Mouse (Mus musculus): ENCODE measurements around the gene Bpi. TPM values are rescaled to one million over a fixed set of nuclear protein-coding genes. Genes with fewer than 3 reads are reported as not detected.

The Bpi gene
- polyA plus RNA-seq, 1 experiment from 2014 or later: not detected

GRCm38 (mm10) chr2:158228670-158229502 lies 29.0 kb upstream of the Bpi start, which contains the start of gene D630003M21Rik:
Gene D630003M21Rik, minus strand, starts transcription at chr2:158229222.
- Histone ChIP-seq H3K36me3 (ENCODE audit: poor library complexity, severe bottlenecking) (no peaks in the 10 kb centered on the region), H3K4me3 (peak within 1 kb of the TSS; percentile 45), H3K4me2 (peak within 1 kb of the TSS; percentile 78), H3K27me3 (no peaks in the 10 kb centered on the region), H3K9ac (peak within 1 kb of the TSS; percentile 73), H3K27ac (no peak within 1 kb of the TSS; the same call in 1 of the 2 replicates), H3K4me1 (peaks cover 16% of the 10 kb centered on the region), H3K9me3 (replicated peaks) (no peaks in the 10 kb centered on the region)
- ATAC-seq: peak; percentile 89
- under 1% methylated on average over 31 of the region's 55 CpGs for WGBS

GRCm38 (mm10) chr2:158229503-158229892 lies 28.4 kb upstream of the Bpi start:
- no peak overlapping the region for H3K27ac ChIP-seq
- peak overlapping the region; percentile 78 for H3K4me2 ChIP-seq
- H3K27me3 ChIP-seq: no peaks in the 10 kb centered on the region
- peak; percentile 14 for ATAC-seq
- H3K4me3 ChIP-seq: peak overlapping the region; percentile 45
- H3K4me1 ChIP-seq: peaks cover 16% of the 10 kb centered on the region
- H3K9me3 ChIP-seq (replicated peaks): no peaks in the 10 kb centered on the region
- H3K9ac ChIP-seq: peak overlapping the region; percentile 73
- no peaks in the 10 kb centered on the region for H3K36me3 ChIP-seq (ENCODE audit: poor library complexity, severe bottlenecking)
- WGBS: 28% methylated on average over 7 of the region's 7 CpGs

- H3K27me3 ChIP-seq: no peaks in the 10 kb centered on the region
- no peaks in the 10 kb centered on the region for H3K9me3 ChIP-seq (replicated peaks)
- H3K9ac ChIP-seq: no peak overlapping the region
- H3K36me3 ChIP-seq (ENCODE audit: poor library complexity, severe bottlenecking): no peaks in the 10 kb centered on the region
- H3K4me1 ChIP-seq: peaks cover 16% of the 10 kb centered on the region
- H3K4me3 ChIP-seq: no peak overlapping the region
- no peak overlapping the region for H3K27ac ChIP-seq
- 30% methylated on average over 6 of the region's 6 CpGs for WGBS
- no peak for ATAC-seq
- H3K4me2 ChIP-seq: no peak overlapping the region
Measured at GRCm38 (mm10) chr2:158230617-158231016, 27.3 kb upstream of the Bpi start.

- no peaks in the 10 kb centered on the region for H3K27me3 ChIP-seq
- H3K36me3 ChIP-seq (ENCODE audit: poor library complexity, severe bottlenecking): no peaks in the 10 kb centered on the region
- H3K9ac ChIP-seq: no peak overlapping the region
- H3K4me1 ChIP-seq: peaks cover 16% of the 10 kb centered on the region
- no peak overlapping the region for H3K4me2 ChIP-seq
- 31% methylated on average over 5 of the region's 5 CpGs for WGBS
- no peak for ATAC-seq
- no peak overlapping the region for H3K27ac ChIP-seq
- no peak overlapping the region for H3K4me3 ChIP-seq
- H3K9me3 ChIP-seq (replicated peaks): no peaks in the 10 kb centered on the region
Measured at GRCm38 (mm10) chr2:158231071-158231470, 26.8 kb upstream of the Bpi start.

GRCm38 (mm10) chr2:158232414-158232813 lies 25.5 kb upstream of the Bpi start:
- Histone ChIP-seq H3K4me1 (peaks cover 16% of the 10 kb centered on the region), H3K9ac (no peak overlapping the region), H3K27ac (no peak overlapping the region), H3K4me2 (no peak overlapping the region), H3K9me3 (replicated peaks) (no peaks in the 10 kb centered on the region), H3K27me3 (no peaks in the 10 kb centered on the region), H3K4me3 (no peak overlapping the region), H3K36me3 (ENCODE audit: poor library complexity, severe bottlenecking) (no peaks in the 10 kb centered on the region)
- WGBS: 74% methylated on average over 3 of the region's 3 CpGs
- no peak for ATAC-seq

- 90% methylated on average over 3 of the region's 3 CpGs for WGBS
- no peak overlapping the region for H3K9ac ChIP-seq
- no peak for ATAC-seq
- H3K9me3 ChIP-seq (replicated peaks): no peaks in the 10 kb centered on the region
- no peak overlapping the region for H3K4me3 ChIP-seq
- H3K36me3 ChIP-seq (ENCODE audit: poor library complexity, severe bottlenecking): no peaks in the 10 kb centered on the region
- no peaks in the 10 kb centered on the region for H3K27me3 ChIP-seq
- no peak overlapping the region for H3K27ac ChIP-seq
- H3K4me1 ChIP-seq: peaks cover 16% of the 10 kb centered on the region
- no peak overlapping the region for H3K4me2 ChIP-seq
Measured at GRCm38 (mm10) chr2:158233106-158233505, 24.8 kb upstream of the Bpi start.

GRCm38 (mm10) chr2:158236698-158237097 lies 21.2 kb upstream of the Bpi start:
- no peak overlapping the region for H3K4me2 ChIP-seq
- no peak overlapping the region for H3K4me3 ChIP-seq
- ATAC-seq: no peak
- no peaks in the 10 kb centered on the region for H3K4me1 ChIP-seq
- H3K9ac ChIP-seq: no peak overlapping the region
- H3K9me3 ChIP-seq (replicated peaks): no peaks in the 10 kb centered on the region
- H3K27me3 ChIP-seq: no peaks in the 10 kb centered on the region
- H3K36me3 ChIP-seq (ENCODE audit: poor library complexity, severe bottlenecking): no peaks in the 10 kb centered on the region
- no peak overlapping the region for H3K27ac ChIP-seq

GRCm38 (mm10) chr2:158238101-158238500 lies 19.8 kb upstream of the Bpi start:
- ATAC-seq: no peak
- Histone ChIP-seq H3K27ac (no peak overlapping the region), H3K9me3 (replicated peaks) (no peaks in the 10 kb centered on the region), H3K9ac (no peak overlapping the region), H3K4me2 (no peak overlapping the region), H3K27me3 (no peaks in the 10 kb centered on the region), H3K36me3 (ENCODE audit: poor library complexity, severe bottlenecking) (no peaks in the 10 kb centered on the region), H3K4me1 (no peaks in the 10 kb centered on the region), H3K4me3 (no peak overlapping the region)
- WGBS: 93% methylated on average over 5 of the region's 5 CpGs

- H3K27me3 ChIP-seq: no peaks in the 10 kb centered on the region
- H3K36me3 ChIP-seq (ENCODE audit: poor library complexity, severe bottlenecking): no peaks in the 10 kb centered on the region
- no peak for ATAC-seq
- 52% methylated on average over 5 of the region's 5 CpGs for WGBS
- H3K27ac ChIP-seq: no peak overlapping the region
- no peak overlapping the region for H3K9ac ChIP-seq
- H3K4me1 ChIP-seq: no peaks in the 10 kb centered on the region
- H3K9me3 ChIP-seq (replicated peaks): no peaks in the 10 kb centered on the region; the same call in 1 of the 2 replicates
- no peak overlapping the region for H3K4me3 ChIP-seq
- no peak overlapping the region for H3K4me2 ChIP-seq
Measured at GRCm38 (mm10) chr2:158241126-158241738, 16.7 kb upstream of the Bpi start.

- no peaks in the 10 kb centered on the region for H3K36me3 ChIP-seq (ENCODE audit: poor library complexity, severe bottlenecking)
- no peak overlapping the region for H3K4me3 ChIP-seq
- no peaks in the 10 kb centered on the region; the same call in 1 of the 2 replicates for H3K9me3 ChIP-seq (replicated peaks)
- no peak overlapping the region for H3K4me2 ChIP-seq
- no peak overlapping the region for H3K27ac ChIP-seq
- no peak for ATAC-seq
- H3K9ac ChIP-seq: no peak overlapping the region
- H3K27me3 ChIP-seq: no peaks in the 10 kb centered on the region
- no peaks in the 10 kb centered on the region for H3K4me1 ChIP-seq
- 93% methylated on average over 18 of the region's 18 CpGs for WGBS
Measured at GRCm38 (mm10) chr2:158242170-158242896, 15.6 kb upstream of the Bpi start.

- H3K4me2 ChIP-seq: no peak overlapping the region
- 0 out of 2 replicates have a peak, but pooled peaks cover under 1% of the 10 kb centered on the region for H3K27me3 ChIP-seq
- H3K9me3 ChIP-seq (replicated peaks): no peaks in the 10 kb centered on the region; the same call in 1 of the 2 replicates
- H3K9ac ChIP-seq: no peak overlapping the region
- 83% methylated on average over 18 of the region's 18 CpGs for WGBS
- no peaks in the 10 kb centered on the region for H3K4me1 ChIP-seq
- no peak overlapping the region for H3K4me3 ChIP-seq
- ATAC-seq: no peak
- no peak overlapping the region for H3K27ac ChIP-seq
- no peaks in the 10 kb centered on the region for H3K36me3 ChIP-seq (ENCODE audit: poor library complexity, severe bottlenecking)
Measured at GRCm38 (mm10) chr2:158243129-158243870, 14.6 kb upstream of the Bpi start.

All from forebrain, embryonic 13.5 days (tissue).